Mouse (Mus musculus): ENCODE measurements around the gene Tmem231.

Gene Tmem231

DNA sequence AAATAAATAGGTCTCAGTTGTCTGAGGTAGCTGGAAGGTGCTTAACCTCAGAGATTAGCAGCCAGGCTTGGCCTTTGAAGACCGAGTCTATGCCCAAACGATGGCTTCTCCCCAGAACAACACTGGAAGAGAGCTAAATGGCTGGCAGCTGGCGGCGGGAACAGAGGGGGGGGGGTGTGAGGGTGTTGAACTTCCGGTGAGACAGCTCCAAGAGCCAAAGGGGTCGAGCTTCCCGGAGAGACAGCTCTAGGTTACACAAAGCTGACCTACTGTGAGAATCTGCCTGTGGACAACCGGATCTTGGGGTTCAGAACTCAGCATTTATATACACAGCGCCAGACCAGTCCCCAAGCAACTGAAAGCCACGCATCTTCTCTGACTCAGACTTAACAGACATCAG lies 35.1 kb downstream of the Tmem231 start:
- DNase-seq = no peak

DNA sequence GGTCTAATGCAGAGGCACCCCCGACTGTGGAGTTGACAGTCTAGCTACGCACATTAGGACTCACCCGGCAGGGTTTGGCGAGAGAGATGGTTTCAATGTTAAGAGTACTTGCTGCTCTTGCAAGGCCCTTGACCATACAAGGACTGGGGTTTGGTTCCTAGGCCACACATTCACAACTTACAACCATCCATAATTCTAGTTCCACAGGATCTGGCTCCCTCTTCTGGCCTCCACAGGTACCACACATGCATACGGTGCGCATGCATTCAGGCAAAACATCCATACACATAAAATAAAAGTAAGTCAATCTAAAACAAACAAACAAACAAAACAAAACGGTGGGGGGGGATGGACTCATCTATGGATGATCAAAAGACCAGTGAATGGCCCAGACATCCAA lies 38.7 kb downstream of the Tmem231 start:
- no peak for DNase-seq

DNA sequence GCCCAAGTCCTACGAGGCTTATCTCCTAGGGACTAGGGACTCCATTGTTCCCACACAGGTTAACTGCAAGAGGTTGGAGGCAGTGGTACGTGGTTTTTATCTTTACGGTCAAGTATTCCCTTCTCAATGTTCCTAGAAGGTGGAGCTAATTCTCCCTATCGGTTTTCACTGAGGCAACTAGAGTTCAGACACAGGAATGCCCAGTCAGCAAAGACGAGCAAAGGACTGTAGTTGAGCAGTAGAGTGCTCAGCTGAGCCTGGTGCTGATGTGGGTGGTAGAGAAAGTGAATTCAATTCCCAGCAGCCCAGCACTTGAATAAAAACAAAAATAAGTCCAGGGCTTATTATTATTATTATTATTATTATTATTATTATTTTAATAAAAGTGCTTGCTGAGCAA lies 41.1 kb downstream of the Tmem231 start:
- DNase-seq = no peak

DNA sequence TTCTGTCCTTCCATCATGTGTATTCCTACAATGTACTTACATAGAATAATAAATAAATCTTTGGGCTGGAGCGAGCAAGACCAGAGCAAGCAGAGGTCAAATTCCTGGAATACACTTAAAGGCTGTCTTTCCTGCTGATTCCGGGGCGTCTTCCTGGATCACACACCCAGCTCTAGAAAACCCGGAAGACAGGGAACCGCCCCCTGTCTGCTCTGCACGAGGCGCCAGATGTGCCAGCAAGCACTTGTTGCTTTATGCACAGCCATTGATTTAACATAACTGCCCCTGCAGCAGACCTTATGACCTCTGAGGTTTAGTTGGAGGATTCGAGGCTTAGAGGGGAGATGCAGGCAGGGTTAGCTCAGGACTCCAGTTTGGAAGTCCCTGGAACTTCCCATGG lies 41.7 kb downstream of the Tmem231 start:
- no peak for DNase-seq

DNA sequence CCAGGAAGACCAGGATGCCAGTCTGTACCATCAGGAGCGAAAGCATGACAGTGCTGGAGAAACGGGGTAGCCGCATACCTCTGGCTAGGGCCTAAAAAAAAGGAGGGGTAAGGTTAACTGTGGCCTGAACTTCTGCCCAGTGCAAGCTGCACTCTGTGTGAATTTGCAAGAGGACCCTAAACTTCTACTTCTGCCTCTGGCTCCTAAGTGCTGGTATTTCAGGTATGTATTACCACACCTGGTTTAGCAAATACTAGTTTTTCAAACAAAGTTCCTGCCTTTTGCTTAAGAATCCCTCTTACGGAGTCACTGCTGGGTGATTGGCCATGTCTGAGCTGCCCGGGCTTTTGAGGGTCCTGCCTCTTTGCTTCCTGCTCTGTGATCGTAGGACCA lies 42.8 kb downstream of the Tmem231 start:
- DNase-seq = no peak

DNA sequence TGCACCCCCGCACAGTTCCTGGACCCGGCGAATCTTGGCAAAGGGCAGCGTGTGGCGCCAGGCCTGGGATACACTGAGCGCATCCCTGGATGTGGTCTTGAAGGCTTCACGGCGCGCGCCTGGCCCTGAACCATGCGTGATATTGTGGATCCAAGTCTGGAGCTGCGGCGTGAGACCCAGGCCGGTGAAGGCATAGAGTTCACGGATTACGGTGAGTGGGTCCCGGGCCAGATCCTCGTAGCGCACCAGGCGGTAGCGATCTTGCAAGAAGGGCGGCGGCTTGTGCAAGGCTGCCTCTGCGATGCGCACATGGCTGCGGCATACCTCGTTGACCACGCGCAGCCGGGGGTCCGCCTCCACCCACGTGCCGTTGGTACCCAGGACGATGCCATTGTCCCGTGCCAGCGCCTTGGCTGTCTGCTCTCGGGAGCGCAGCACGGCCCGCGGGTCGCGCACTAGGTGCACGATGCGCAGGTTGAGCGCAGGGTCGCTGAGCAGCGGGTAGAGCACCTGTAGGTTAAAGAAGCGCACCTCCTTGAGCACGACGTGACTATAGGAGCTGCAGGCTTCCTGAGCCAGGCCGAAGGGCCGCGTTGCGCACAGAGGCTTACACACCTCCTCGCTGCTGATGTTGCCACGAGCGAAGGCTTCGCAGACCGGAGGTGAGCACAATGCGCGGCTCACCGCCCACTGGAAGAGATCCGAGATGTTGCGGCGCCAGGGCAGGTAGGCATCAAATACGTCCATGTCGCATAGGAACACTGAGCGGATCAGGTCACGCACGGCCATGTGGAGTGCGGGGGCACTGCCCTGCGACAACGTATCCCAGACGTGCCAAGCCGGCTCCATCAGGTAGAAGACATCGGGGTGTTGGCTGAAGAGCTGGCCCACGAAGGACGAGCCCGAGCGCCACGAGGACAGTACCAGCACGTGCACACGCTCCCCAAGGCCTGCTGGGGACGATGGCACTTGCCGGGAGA lies 43.5 kb downstream of the Tmem231 start:
- DNase-seq = peak; percentile 60

DNA sequence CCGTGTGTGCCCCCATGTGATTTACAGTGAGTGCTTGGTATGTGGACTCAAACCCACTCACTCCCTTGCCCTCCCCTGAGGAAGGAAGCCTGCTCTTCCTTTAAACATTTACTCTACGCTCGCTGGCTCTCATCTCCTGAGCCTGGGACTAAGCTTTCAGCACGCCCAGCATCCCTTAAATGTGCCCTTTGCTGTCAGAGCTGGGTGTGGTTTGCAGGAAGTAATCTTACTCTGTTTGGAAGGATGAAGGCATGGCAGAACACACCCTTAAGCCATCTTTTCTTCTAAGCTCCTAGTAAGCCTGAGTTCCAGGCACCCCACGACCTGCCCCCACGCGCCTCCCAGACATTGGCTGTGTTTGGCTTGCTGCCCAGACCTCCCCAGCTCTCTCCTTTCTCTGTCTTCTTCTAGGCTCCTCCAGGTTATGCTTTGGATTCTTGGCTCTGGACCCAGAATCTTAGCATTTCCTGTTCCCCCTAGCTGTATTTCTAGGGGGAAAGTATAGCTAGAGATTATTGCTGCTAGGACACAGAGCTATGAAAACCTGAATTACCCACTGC lies 45.5 kb downstream of the Tmem231 start:
- no peak for DNase-seq

DNA sequence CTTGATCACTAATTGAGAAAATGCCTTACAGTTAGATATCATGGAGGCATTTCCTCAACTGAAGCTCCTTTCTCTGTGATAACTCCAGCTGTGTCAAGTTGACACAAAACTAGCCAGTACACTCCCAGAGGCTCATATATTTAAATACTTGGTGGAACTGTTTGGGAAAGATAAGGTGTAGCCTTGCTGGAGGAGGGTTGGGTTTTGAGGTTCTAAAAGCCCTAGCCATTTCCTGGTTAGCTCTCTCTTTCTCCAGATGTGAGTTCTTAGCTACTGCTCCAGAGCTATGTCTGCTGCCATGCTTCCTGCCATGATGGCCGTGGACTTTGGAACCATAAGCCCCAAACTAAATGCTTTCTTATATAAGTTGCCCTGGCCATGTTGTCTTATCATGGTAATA lies 46.2 kb downstream of the Tmem231 start:
- no peak for DNase-seq

DNA sequence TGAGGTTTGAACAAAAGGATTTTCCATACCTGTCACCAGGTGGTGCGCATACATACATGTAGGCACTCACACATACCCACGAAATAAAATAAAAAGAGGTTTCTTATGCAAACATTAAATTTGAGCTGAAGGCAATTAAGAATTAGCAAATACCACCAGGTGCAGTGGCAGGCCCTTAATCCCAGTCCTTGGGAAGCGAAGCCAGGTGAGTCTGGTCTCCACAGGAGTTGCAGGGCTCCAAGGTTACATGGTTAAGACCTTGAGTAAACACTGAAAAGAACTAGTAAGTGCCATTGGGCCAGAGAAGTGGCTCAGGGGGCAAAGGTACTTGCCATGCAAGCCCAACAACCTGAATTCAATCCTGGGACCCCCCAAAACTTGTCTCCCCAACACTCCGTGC lies 50.1 kb downstream of the Tmem231 start:
- no peak for DNase-seq

DNA sequence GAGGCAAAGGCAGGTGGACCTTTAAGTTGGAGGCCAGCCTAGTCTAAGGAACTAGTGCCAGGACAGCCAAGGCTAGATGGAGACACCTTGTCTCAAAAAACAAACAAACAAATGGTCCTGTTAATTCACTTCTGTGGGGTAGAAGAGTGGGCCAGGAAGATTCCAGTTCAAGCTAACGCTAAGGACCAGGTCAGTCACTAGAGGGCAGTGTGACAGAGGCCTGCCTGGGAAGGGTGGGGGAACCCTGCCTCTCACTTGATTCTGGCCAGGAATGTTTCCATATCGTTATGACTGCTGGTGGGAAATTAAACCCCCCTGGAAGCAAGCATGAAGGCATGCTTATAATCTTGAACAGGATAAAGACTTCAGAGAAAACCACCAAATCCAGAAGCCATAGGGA lies 52.1 kb downstream of the Tmem231 start:
- peak; percentile 67 for DNase-seq

DNA sequence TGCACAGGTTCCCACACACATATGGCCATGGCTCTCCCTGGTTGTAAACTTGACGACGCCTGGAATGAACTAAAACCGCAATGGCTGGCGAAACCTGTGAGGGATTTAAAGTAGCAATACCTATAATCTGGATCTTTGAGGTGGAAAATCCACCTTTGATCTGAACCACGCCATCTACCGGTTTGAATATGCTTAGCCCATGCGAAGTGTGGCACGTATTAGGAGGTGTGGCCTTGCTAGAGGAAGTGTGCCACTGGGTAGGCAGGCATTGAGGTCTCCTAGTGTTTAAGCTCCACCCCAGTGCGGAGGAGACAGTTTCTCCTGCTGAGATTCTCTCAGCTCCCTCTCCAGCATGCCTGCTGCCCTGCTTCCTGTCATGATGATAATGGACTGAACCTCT lies 56.0 kb downstream of the Tmem231 start:
- peak; percentile 50 for DNase-seq

DNA sequence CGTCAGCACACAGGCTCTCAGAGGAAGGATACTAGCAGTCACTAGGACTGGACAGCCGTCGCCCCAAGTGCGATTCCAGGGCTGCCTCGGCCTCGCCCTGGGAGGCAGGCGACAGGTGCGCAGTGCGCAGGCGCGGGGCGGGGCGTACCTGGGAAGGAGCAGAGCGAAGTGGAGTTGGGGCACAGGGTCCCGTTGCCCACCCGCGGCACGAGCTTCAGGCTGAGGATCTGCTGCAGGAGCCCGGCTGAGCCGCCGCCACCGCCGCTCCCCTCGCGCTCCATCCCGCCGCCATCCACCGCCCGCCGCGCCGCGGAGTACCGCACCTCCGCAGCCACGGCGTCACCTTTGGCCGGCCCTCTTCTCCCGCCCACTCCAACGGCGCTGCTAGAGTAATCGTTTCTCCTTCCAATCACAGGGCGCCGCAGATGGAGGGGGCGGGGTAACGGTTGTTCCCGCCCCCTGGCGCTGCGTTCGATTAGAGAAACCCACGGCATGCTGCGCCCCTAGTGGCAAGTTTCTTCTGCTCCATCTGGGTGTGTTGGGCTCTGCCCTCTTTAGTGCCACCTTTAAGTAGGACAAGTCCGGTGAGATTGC lies 57.2 kb downstream of the Tmem231 start, which contains the start of gene Tmem170:
Tmem170 (minus strand) TSS at position 396 of the 594 bp plus-strand sequence.
- peak; percentile 100 for DNase-seq

DNA sequence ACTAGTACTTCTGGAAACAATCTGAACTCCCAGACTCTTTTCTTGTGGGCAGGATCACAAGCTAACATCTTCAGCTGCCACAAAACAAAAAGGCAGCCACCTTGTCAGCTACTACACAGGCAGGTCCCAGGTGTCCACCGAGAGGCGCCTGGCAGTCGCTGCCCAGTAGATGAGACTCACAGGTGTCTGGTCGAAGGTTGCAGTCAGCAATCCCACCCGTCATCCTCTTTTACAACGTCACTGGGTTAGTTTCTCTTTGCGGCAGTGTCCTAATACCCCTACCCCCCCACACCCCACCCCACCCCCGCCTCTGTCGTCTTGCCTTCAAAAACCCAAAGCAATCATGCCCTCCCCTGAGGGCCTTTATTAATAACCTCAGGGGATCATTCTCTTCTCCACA lies 57.9 kb downstream of the Tmem231 start:
- DNase-seq = peak; percentile 57

DNA sequence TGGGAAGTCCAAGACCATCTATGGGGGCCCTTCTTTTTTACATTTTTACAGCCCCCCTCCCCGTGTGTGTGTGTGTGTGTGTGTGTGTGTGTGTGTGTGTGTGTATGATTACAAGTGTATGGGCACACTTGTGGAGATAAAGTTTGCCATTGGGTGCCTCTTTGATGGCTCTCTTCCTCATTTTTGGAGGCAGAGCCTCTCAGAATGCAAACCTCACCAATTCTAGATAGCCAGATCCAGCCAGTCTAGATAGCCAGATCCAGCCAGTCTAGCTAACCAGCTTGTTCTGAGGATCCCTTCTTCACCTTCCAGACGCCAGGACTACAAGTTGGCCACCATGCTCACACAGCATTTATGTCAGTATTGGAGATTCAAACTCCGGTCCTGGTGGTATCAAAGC lies 62.4 kb downstream of the Tmem231 start:
- no peak for DNase-seq

DNA sequence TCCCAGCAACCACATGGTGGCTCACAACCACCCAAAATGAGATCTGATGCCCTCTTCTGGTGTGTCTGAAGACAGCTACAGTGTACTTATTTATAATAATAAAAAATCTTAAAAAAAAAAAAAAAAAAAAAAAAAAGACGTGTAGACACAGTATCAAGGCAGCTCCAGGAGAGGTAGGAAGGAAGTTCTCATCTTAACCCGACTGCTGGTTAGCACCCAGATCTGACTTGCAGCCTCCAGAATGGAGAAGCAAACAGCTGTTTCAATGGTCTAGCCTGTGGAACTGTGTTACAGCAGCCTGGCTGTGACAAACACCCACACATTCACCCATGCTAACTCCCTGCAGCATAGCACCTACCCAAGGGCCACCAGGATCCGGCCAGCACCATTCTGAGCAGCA lies 63.3 kb downstream of the Tmem231 start:
- DNase-seq = no peak

DNA sequence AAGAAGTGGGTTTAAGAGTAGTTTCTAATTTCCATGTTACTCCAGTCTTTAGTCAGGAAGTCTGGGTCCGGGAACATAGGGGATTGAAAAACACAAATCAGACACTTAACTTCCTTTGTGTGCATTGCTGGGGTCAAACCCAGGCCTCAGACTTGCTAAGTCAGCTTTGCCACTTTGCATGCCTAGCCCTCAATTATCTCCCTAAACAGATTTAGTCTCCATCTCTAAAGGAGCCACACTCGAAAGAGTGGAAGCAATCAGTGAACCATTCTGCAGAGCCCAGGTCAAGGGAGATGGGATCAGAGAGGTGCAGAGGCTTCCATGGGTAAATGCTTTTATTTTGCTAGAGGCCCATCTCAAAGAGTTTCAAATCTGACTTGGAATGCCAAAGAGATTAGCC lies 65.0 kb downstream of the Tmem231 start:
- DNase-seq = no peak

DNA sequence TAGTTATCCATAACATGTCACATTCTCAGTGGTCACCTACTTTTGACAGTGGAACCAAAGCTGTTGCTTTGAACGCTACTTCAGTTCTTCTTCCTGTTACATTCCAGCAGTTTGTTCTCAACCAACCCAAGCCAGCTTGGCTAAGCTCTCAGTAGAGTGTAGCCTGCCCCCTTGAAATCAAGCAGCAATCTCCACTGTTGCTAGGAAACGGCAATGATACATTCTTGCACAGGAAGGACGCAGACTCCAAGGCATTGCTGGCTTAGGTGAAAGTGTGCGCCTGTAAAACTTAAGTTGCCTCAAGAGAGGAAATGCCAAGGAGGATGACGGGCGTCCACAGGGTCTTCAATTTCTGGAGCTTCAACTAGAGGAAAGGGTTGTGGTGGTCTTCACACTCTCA lies 67.8 kb downstream of the Tmem231 start:
- DNase-seq = no peak

DNA sequence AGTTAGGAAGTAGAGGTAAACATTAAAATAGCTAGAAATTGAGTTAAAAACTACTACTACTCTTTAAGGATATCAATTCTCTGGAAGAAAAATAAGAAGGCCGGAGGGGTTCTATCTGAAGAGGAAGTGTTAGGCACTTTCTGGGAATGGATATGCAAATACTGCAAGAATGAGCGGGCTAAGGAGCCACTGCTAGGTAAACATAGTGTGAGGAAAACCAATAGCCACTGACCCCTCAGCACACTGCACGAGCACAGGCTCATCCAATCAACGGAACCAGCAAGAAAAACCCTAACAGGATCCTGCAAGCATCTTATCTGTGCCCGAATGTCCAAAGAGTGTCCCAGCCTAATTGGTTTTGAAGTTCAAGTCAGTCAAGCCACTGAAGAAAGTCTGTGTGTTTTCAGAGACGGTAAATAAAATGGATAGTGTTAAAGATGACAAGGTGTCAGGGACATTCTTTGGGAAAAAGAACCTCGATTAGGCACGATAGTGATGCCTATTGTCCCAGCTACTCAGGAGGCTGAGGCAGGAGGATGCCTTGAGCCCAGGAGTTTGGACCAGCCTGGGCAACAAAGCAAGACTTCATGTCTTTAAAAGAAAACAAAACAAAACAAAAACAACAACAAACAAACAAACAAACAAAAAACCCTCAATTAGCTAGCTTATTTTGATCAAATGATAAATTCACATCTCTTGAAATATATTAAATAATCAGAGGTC lies 68.4 kb downstream of the Tmem231 start:
- DNase-seq = no peak

DNA sequence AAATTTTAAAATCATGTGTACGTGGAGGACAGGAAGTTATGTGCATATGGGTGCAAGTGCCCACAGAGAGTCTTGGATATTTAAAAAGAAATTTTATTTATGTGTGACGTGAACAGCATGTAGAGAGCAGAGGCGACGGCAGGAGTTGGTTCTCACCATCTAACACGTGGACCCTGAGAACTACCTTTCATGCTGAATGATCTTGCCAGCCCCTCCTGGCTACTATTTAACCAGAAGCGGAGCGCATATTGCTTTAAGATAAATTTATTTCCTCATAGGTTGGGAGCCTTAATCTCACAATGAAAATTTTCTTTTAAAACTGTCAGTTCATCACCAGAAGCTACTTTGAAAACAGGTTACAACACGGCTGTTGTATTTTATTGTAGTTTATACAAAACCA lies 69.0 kb downstream of the Tmem231 start:
- no peak for DNase-seq

DNA sequence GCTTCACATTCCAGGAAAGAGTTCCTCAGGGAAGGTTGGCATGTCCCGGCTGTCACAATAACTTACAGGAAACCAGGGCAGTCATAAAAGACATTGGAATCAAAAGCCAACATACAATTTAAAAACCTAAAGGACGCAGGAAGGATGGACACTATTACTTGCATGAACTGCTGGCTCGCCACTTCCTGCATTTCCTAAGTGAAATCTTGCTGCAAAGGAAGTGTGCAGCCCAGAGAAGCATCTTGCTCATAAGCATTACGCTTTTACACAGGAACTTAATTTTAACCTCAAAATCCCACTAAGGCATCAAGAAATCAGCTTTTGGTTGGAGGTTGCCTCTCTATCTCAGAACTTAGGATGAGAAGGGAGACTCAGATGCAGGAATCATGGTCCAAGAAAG lies 70.4 kb downstream of the Tmem231 start:
- DNase-seq = no peak
